Mouse (Mus musculus): ENCODE measurements around the gene Atg10.

Gene Atg10

DNA sequence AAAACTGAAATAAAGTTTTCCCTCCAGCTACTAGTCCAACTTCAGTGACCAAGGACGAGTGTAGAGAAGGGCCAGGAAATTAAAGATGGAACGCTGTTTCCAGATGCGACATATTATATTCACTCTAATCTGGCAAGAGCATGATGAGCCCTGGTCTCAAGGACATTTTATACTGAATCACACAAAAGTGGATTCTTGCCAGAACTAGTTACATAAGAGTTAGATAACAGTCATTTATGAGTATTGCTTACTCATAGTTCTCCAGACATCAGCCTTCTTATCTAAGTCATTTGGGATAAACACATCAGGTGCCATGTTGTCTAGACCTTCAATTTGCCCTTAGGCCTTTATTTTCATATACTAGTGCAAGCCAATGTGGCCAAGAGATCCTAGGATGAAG, 108.9 kb downstream of the Atg10 start:
- DNase-seq (ENCODE audit: low spot score): no peak

DNA sequence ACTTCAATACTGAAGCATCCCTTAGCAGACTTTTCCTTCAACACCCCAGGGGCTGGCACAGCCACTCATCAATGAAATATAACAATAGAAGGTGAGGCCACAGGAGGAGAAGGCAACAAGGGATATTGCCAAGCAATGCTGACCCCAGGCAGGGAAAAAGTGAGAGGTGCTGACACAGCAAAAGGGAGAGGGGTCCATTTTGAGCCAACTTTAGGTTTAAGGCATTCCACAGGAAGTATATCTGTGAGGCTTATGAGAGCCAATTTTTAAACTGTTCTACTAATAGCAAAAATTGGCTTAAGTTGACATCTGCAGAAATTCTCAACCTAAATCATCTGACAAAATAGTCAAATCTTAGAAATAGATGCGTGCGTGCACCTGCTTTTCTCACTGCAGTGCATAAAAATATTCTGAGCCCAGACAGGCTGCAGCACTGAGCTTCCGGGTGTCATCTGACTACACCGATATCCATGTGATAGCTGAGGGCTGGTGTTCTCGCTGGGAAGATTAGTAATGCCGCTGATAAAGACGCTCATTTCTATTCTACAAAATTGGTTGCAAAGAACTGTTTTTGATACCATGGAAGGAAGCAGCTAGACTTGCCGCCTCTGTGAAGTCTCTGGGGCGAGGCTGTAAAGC, 116.3 kb downstream of the Atg10 start:
- no peak for DNase-seq (ENCODE audit: low spot score)

DNA sequence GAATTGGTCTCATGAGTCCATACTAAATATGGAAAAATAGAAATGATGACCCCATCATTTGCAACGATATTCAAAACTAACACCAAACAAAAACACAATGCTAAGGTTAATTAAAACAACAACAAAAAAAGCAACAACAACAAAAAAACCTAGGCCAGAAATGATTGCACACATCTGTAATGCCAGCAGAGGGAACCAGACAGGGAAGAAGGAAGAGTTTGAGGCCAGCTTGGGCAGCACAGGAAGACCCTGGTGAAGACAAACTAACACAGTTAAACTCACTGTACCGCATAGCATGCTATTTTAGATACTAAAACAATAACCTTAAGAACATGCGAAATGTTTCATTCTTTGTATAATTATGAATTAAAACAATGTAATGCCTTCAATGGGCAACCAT, 121.5 kb downstream of the Atg10 start:
- DNase-seq (ENCODE audit: low spot score): no peak

DNA sequence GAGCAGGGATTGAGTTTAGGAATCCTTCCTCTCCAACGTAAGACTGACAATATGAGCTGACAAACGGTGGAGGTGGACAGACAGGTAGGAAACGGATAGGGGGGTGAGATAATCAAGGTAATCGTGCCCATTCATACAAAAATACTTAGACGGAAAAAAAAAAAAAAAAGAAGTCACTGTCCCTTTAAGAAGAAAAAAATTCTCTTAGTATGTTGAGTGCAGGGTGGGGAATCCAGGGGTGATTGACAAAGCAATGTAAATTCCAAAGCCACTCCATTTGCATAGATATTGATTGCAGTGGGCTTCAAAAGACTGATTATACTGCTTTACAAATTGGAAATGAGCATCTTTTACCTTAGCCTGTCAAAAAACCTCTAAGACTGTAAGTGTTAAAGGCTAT, 123.4 kb downstream of the Atg10 start:
- no peak for DNase-seq (ENCODE audit: low spot score)

GRCm38 (mm10) chr13:91094851-91095250, 128.9 kb downstream of the Atg10 start:
- no peak for DNase-seq (ENCODE audit: low spot score)

DNA sequence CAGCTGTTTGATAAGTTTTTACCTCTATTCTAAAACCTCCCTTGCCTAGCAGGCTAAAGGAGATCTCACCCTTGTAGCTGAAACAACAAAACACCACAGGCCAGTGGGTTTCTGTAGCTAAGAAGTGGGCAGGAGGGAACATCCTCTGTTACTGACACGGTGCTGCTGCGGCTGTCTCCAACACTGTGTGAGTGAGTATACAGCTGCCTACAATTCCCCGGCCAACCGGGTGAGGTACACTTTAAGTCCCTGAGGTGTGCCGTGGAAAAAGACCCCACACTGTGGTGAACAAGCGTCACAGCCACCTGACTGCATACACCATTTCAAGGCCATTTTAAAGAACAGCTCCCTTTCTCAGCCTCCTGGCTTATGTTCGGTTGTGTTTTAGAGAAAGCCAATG, 129.6 kb downstream of the Atg10 start:
- no peak for DNase-seq (ENCODE audit: low spot score)

- DNase-seq (ENCODE audit: low spot score): no peak
Observed at GRCm38 (mm10) chr13:91093610-91094009, 130.2 kb downstream of the Atg10 start.

DNA sequence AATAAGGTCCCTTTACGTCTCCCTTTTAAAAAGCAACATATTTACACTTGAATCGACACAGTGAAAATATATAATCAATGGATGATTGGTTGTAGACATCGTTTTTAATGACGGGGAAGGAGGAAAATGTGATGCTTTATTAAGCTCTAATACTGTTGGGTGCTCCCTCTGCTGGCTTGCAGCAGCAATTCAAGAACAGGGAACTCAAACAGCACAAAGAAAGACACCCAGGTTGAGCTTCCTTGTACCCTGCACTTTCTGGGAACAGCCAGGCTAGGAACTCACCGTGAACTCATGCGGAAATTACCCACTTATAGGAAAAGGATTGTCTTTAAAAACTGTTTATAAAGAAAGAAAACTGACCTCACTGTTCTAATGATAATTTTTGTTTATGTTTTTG, 130.6 kb downstream of the Atg10 start:
- DNase-seq (ENCODE audit: low spot score): peak; percentile 57

DNA sequence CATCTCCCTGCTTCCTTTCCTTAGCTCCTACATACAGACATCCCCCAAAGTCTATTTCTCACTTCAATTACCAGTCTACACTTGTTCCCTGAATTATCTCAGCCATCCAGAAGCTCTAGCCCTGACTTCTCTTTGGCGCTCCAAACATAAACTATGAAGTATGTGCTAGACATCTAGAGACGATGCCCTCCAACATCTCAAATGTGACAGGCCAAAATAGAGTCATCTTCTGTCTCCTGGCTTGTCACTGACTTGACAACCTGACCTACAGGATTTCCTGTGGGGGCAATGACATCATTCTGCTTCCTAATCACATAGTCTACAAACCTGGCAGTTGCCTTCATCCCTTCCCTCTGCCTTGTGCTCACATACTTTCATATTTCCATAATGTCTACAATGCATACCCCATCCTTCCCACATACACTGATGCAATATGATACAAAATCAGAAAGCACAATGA, 132.0 kb downstream of the Atg10 start:
- DNase-seq (ENCODE audit: low spot score): no peak

DNA sequence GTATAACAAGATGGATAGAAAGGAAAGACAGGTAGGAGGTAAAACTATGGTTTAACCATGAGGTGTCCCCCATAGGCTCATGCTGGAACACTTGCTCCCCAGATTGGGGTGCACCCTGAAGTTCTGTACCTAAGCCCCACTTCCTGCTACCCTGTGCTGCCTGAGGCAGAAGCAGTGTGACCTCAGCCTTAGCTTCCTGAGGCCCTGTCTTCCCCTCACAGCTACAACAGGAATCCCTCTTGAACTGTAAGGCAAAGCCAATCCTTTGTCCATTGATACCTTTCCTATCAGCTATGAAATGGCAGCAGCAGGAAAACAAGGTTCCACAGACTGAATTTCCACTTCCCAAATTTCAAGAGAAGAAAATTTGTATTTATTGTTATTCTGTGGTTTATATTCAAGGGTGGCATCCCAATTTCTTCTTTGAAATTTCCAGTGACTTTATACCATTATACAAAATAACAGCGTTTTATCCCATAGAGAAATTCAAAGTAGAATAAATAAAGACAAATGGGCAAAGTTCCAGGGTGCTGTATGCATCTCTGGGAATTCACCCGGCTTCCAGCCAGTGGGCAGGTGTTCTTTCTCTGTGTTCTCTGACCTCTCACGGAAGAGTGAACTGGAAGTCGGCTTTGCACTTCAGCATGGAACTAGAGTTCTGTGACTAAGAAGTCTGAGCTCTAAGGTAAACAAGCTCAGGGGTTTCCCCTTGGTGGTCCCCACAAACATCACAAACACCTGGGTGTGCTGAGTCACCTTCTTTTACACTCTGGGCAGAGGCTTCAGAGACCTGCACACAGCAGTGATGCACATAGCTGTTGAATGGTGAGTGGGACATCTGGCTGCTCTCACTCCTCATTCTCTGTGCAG, 132.7 kb downstream of the Atg10 start:
- no peak for DNase-seq (ENCODE audit: low spot score)

DNA sequence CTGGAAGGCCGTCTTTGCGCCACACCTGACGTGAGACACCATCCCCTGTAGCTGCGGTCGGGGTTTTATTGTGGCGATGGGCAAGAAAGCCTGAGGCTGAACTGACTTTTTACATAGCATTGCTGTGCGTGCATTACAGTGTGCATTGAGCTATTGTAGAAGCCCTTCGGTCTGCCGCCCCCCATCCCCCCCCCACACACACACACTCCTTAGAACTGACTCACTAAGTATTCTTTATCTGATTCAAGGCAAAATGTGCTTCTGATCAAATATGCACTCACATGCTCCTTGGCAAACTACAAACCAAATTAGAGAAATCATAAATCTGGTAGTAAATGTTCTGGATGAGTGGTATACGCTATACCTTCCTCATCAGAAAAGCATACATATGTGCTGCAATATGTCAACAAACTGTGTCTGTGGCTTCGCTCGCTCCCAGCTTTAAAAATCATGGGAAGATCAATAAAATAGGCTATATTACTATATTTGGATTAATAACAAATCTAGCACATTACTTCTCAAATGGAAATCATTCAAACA, 137.3 kb downstream of the Atg10 start:
- DNase-seq (ENCODE audit: low spot score): no peak

DNA sequence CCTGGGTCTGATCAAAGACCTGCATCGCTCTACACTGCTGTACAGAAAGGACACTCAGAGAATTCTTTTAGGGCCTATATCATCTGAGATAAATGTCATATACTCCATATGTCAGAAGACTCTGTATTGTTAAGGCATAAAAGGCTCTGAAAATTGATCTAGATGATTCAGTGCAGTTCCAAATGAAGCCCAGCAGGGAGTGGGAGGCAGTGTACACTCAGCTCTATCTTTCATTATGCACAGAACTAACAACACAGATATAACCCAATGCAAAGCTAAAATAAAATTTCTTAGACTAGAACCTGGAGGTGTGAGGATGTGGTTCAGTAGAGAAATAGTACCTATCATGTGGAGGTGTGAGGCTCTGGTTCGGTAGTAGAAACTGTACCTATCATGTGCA, 151.4 kb downstream of the Atg10 start:
- no peak for DNase-seq (ENCODE audit: low spot score)

- no peak for DNase-seq (ENCODE audit: low spot score)
Observed at GRCm38 (mm10) chr13:91060871-91061270, 162.9 kb downstream of the Atg10 start.

- no peak for DNase-seq (ENCODE audit: low spot score)
Observed at GRCm38 (mm10) chr13:91048171-91048570, 175.6 kb downstream of the Atg10 start.

DNA sequence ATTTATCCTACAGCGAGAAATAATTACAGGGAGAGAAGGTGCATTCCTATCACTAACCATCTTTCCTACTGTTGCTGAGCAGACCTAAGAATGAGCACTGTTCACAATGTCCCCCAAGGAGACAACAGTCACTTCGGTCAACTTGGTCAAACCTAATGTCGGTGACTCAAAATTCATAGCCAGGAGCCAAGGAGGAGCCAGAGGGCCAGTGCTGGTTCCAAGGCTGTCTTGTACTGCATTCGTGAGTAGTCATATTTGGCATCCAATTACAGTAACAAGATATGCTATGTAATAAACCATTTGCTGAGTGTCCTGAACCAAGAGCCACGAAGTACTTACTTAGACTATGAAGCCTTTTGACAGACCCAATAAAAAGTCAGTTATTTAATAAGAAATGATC, 176.9 kb downstream of the Atg10 start:
- no peak for DNase-seq (ENCODE audit: low spot score)

- DNase-seq (ENCODE audit: low spot score): no peak
Observed at GRCm38 (mm10) chr13:91041236-91041635, 182.5 kb downstream of the Atg10 start.

DNA sequence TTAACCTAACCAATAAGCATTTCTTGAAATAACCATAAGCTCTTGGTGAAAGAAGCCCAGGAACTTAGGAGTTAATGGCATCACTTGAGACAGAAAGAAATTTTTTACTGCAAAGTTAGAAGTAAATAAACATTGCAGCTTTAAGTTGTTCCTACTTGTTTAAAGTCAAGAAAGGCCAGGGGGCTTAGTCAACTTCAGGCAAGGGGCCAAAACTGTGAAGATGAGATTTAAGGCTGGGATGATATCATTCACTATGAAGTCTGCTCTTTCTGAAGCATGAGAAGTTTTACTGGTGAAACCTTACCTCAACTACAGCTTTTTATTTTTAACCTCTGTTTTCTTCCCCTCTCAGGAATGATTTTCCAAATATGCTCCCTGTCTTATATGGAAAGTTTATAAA, 183.3 kb downstream of the Atg10 start:
- no peak for DNase-seq (ENCODE audit: low spot score)

DNA sequence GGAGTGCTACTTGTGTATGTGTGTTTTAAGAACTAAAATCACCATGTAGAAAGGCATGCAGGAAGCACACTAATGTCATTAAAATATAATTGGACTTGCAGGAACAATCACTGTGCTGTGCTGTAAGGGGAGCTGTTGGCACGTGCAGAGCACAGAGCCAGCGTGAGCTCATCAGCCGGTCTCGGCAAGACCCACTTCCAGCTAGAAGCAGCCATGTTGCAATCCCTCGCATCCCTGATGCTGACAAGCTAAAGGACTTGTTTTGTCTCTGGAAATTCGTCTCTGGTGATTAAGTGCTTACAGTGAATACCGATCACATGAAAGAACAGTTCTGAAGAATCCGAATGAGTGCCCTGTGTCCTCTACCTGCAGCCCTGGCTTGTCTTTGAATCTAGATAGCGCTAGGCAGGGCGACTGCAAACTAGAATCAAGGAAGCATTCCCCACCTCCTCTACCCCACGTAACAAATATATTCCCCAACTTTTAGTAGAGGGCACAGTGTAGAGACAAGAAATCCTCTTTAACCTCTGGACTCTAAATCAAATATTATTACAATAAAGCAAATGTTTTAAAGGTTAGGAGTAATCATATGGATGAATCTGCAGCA, 184.5 kb downstream of the Atg10 start:
- peak; percentile 65 for DNase-seq (ENCODE audit: low spot score)

DNA sequence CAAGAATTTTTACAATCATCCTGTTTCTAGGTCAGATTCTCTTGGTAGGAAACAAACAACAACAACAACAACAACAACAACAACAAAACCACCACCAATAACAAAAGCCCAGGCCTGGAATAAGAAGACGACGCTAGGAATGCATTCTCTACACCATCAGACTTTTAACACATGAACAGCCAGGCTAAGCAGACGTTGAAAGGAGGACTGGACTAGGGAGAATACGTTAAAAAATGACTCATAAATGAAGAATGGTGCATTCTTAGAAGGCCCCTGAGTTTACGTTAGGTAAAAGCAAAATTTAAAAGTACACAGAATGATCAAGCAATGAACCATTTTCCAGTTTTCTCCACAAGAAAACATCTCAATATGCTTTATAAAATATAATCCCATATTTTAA, 185.1 kb downstream of the Atg10 start:
- no peak for DNase-seq (ENCODE audit: low spot score)

- DNase-seq (ENCODE audit: low spot score): no peak
Observed at GRCm38 (mm10) chr13:91038034-91038433, 185.7 kb downstream of the Atg10 start.

DNA sequence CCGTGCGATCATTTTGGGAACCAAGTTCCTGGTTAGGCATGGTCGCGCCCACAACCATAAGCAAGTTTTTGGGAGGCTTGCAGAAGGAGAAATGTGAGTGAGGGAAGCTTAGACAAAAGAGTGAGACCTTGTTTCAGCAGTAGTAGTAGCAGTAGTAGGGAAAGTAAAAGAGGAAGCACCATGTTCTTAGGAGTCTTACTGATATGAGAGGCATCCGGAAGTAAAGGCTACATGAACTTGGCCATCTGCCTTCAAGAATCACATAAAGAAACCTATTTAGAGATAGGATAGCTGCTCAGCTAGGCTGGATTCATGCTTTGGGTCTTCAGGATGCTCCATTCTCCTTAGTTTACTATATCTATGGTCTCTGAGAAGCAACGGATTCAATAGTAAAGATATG, 186.4 kb downstream of the Atg10 start:
- no peak for DNase-seq (ENCODE audit: low spot score)

DNA sequence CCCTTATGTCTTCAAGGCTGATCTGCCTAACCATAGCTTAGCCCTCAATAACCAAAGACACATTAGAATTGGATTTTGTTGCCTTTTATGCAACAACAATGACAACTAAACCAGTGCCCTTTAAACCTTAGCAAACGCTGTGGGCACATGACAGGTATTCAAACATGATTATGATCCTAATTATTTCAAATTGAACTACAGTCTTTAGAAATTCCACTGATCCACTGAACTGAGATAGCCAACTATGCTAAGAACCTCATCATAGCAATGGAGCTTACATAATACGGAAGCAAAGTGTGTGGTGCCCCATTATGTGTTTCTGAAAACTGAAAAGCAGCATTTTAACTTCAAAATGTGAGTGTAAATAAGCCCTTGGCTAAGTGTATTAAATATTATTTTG, 191.9 kb downstream of the Atg10 start:
- DNase-seq (ENCODE audit: low spot score): no peak

- no peak for DNase-seq (ENCODE audit: low spot score)
Observed at GRCm38 (mm10) chr13:91023447-91023846, 200.3 kb downstream of the Atg10 start.

Measured in layer of hippocampus, adult 11-12 months (tissue).